Mouse (Mus musculus) thymus, adult 18-20 months (tissue): Measurements from ENCODE around the gene Vasp.

ENCODE experiments used
- DNase-seq, 2 experiments: peaks; one replicate each; pipeline ENCODE4 v3.0.0; 2022; ENCODE audit warnings: mixed read lengths in 2 of 2

Vasp gene

DNA sequence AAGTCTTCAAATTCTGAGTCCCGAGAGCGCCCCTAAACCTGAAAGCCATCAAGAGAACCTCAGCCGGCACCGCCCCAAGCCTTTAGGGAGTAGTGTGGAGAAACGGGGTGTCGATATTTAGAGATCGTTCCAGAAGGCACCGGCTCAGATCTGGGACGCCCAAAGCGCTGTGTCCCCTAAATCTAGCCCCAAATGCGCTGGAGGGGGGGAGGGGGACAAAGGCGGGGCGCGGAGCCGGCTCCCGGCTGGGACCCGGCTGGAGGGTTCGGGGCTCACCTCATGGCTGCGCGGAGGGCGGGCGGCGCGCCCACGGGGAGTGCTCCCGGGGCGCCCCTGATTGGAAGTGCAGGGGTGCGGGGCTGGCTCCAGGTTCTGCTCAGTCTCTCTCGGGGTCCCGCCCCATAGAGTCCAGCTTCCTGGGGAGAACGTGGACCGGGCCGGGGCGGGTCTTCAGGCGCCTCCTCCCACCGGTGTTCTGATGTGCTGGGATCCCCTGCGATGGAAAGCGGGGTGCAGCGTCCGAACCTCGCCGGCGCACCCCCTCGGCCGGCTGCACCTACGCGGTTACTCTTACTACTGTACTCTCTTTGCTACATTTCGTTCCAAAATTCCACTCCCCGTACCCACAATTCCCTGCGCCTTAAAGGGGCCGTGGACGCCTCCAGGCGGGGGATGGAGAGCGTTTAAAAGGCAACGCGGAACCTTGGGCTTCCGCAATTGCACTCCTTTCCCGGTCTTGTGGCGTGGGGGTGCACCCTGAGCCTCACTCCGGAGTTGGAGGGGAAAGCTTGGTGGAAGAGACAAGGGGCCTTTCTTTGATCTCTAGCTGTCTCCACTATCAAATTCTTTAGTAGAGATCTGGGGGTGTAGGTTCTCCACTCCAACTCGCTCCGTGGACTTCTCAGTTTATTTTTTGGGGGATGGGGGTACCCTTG is at the start of gene Vasp:
Gene Vasp, minus strand, starts transcription at position 580 of the 935 bp plus-strand sequence.
- peak; percentile 72 to 84 for DNase-seq

DNA sequence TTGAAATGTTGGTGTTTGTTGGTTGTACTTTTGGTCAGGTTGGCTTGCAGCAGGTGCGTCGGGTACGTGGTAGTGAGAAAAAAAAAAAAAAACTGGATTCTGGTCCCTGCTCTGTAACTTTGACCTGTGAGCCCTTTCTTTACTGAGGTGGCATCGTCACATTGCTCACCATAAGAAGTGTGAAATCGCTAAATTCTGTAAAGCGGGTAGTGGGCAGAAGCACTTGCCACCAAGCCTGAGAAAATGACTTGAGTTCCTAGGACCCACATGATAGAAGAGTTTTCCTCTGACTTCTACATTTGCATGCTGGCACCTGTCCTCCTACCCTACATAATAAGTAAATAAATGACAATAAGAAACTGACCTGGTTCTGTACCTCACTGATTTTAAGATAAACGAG is 49.0 kb upstream of the Vasp start:
- no peak for DNase-seq

DNA sequence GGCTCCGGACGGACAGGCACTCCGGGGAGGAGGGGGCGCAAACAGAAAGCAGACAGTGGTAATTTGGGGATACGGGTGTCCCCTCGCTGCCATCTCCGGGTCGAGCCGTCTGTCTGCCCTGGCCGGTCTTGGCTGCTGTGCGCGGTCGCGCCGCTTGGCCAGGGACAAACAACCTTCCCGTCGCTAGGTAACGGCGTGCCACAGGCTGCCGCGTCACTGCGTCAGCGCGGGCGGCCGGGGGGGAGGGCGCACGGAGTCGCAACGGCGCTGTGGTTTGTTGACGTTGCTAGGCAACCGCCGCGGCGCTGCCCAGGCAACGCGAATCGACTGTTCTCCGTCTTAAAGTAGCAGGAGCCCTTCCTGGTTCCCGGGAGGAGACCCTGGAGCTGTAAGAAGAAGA is 48.3 kb upstream of the Vasp start:
- peak; percentile 83 to 85 for DNase-seq

DNA sequence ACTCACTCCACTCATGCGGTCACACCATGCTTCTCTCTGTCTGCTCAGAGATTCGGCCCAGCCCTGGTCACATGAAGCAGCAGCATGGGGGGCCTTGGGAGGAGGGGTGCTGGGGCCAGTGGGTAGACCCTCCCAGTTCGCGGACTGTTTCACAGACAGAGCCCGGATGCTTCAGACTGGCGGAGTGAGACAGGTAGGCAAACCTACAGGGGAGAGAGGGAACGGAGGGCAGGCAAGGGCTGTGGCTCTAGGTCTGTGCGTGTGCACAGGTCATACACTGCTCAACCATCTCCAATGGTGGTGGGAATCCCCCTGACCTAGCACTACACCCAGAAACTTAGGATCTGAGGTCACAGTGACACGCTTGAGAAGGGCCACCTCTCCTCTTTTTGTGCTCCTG is 47.8 kb upstream of the Vasp start:
- no peak for DNase-seq

DNA sequence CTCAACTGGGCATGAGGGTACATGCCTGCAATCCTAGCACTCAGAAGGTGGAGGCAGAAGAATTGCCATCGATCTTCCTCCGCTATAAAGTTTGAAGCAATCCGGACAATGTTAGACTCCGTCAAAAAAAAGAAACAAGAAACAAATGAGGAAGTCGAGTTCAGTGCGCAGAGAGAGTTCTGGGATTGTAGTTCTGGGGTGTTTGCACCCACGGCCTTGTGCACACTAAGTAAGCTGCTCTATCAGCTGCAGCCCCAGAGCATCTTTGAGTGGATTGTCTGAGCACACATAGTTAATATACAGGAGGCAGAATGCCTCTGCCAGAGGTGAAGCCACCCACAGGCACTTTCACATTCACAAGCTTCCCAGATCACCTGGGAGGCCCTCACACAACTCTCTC is 47.1 kb upstream of the Vasp start:
- DNase-seq, result no peak

DNA sequence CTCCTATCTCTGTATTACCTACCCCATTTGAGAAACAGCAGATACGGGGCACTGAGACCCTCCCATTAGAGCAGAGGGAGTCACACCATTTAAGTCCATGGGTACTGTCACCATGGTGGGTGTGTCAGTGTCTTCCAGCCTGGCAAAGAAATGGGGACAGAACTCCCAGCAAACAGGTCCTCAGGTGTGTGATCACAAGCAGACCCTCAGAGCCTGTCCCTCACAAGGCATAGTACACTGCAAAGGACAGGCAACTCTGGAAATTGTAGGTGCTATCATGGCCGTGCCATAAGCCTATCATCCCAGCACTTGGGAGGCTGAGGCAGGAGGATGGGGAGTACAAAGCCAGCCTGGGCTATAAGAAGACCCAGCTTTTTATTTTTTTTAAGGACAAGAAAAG is 46.6 kb upstream of the Vasp start:
- no peak for DNase-seq

DNA sequence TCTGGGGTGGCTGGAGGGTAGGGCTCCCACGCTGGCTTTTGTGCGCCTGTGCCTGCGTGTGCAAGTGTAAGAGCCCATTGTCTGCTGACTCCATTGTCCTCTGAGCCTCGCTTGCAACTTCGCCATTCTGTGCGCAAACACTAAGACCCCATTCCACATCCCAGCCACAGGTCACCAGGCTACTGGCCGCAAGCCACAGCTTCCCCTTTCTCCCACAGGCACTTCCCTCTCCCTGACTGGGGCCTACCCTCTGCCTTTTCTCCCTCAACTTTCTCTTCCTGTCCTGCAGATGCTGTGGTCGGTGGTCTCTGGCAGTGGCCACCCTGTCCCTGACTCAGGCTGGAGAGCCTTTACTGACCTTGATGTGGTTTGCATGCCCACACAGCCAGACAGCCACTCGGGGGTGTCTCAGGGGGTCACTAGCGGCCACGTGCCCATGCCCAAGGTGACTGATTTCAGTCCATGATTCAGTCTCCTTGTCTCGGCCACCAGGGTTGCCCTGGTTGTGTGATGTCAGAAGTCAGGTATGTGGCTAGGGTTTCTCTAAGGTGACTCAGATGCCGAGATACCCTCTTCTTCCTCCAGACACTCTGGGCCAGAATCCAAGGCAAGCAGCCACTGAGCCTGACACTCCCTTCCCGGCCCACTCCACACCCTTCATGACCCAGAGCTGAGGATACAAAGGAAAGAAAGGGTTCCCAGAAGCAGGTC is 45.0 kb upstream of the Vasp start:
- no peak for DNase-seq

DNA sequence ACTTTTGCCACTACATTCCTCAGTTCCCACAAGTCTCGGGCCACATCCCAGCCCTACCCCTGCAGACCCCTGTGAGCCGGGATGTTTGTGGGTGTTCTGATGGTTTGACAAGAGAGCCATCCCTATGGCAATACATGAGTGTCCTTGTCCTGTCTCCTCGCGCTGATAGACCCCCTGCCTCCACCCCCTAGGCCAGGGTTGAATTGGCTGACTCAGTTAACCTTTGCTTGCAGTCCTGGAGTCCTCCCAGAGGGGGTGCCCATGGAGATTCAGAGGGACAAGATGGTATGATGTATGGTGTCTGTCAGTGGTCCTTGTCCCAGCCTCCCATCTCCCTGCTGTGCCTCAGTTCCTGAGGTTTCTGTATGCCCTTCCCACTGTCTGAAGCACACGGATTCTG is 42.4 kb upstream of the Vasp start:
- no peak for DNase-seq

DNA sequence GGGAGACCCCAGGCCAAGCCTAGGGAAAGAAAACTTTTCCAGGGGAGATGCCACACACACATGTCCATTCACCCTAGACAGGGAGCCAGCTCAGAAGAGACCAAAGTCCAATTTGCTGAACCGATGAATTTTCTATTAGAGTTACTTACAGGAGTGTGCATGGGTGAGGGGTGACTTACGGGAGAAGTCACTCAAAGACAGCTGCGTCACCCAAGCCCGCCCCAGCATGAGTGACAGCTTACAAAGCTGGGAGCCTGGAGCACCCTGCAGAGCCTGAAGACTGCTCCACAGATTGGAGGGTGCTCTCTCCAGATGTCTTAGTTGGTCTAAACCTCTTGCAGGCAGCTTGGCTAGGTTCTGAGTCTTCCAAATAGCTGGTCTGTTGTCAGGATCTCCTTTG is 40.4 kb upstream of the Vasp start:
- DNase-seq, result no peak

DNA sequence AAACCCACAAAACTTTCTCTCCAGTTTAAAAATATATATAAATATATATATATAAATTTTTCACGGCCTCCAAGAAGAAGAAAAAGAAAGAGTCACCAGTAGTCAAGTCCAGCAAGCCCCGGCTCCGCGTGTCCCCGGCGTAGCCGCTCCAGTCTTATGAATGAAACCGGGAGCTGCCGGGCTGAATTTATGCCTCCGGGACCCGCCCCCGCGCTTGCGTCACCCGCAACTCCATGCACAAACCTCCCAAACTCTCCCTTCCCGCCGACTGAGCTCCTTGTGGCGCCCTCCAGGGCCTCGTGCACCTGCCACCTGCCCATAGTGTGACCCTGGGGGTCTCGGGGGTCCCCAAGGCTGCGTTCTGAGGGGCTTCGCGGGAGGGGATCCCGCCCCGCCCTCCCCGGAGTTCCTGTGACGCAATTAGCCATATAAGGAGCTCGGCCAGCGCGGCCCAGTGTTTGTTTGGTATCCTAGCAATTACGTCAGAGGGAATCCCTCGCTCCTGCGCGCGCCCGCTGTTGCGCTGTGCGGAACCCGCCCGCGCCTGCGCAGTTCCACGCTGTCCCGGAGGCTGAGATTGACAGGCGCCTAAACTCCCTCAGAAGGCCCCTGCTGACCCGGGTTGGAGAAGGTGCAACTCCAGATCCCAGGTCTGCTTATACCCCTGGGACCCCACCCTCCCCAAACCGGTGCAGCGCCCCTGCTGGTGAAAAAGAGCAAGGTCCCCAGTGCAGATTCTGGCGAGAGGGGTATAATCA is 38.4 kb upstream of the Vasp start, which contains the start of gene Fosb:
Gene Fosb, minus strand, starts transcription at position 168 of the 758 bp plus-strand sequence.
- DNase-seq, result peak; percentile 84 to 90

DNA sequence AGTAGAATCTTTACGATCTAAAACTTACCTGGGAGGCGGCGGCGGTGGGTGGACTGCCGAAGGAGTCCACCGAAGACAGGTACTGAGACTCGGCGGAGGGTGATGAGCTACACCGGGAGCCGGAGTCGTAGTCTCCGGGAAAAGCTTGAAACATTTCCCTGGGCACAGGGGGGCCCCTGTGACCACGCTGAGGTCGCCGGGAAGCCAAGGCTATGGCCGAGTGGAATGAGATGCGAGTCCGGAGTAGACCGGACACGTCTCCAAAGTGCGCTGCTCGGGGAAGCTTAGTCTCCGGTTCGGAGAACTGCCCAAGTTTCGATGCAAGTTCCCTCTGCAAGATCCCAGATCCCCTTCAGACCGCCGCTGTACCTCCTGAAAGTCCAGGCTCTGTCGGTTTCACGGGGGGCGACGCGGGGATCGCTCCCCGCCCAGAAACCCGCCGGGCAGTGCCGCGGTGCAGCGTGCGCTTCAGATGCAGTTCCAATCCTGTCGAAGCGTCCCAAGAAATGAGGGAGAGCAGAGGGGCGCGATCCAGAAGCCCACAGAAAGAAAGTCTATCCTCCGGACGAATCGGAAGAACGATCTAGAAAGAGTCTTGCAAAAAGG is 37.8 kb upstream of the Vasp start:
- DNase-seq, result no peak

DNA sequence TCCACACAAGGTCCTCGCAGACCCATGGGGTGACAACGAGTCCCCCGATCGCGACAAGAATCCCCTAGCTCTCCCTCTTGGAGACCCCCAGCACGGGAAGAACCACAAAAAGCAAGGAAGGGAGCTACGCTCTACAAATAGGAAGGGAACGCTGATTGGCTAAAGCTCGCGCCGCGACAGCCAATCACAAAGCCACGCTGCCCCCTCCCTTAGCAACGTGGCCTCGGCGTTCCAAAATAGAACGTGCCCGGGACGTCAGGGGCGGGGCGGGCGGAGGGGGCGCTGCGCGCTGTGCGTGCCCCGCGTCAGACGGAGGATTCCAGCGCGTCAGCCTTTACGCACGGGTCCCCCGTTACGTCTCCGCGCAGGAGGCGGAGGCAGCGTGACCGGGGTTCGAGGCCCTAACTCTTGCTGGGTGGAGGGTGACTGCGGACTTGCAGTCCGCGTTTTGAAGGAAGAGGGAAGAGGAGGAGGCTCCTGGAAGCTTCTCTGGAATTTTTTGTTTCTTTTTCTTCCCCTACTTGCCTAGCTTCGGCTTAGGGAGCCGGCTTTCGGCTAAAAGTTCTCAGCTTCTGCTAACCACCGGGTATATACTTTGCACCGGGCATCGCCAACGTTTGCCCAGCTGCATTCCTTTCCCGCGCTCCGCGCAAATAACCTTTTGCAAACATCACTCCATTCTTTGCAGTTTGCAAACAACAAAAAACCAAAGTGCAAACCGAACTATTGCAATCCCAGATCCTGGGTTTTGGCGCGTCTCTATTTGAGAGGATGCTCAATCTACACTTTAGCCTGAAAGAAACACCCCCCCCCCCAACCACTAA is 37.0 kb upstream of the Vasp start:
- DNase-seq, result peak; percentile 91 to 92

DNA sequence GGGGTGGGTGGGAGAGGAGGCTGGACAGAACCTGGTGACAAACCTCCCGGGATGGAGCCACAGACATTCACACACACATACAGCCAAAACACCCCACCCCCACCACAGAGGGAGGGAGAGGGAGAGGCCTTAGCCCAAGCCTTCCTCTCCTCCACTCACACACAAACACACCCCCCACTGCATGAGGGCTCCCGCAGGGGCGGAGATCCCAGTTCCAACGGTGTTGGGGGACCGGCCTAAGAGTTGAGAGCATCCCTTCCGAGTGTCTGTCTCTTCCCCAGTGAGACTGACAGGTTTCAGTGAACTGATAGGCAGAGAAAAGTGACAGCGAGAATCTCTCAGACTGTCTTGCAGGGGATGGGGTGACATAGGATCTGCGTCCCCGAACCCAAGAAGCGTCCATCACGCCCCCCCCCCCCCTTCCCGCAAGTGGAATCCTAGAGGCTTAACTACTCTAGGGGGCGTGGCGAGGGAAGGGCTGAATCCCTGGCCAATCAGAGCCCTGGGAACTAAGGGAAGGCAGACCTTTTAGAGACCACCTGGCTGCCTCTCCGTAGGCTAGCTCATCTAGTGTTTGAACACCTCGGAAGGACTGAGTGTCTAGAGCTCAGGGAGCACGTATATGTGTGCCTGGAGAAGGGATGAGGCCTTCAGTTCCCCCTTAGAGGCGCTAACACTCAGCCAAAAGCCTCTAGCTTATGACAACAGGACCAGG is 36.3 kb upstream of the Vasp start:
- peak in 1 of 2 experiments; percentile 47 for DNase-seq

DNA sequence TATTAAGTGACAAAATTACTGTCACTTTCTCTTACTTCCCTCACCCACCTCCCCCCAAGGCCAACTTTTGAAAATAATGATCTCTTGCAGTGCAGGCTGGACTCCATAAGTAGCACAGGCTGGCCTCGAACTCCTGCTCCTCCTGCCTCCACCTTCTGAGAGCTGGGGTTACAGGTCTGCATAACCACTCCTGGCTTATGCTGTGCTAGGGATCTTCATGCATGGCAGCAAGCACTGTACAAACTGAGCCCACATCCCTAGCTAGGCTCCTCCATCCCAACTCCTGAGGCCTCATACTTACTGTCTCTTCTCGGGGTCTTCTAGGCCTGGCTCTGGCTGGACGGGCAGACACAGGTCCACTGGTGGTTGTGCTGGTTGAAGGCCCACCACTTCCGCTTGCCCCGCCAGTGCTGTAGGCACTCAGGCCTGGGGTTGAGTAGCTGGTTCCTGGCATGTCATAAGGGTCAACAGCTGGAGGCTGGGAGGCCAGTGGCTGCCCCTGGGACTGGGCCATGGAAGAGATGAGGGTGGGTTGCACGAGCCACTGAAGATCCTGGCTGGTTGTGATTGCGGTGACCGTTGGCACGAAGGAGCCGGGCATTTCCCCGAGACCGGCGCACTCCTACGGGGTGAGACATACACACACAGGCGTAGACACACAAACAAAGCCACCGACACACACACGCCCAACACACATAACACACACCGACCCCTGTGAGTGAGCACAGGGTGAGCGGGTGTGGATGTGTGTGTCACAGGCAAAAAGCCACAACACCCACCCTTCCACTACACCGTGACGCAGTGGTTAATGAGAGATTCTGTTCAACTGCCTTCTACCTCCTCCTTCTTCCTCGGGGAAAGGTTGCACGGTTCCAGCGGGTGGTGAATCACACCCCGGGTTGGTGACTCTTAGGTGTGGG is 35.5 kb upstream of the Vasp start:
- no peak for DNase-seq

DNA sequence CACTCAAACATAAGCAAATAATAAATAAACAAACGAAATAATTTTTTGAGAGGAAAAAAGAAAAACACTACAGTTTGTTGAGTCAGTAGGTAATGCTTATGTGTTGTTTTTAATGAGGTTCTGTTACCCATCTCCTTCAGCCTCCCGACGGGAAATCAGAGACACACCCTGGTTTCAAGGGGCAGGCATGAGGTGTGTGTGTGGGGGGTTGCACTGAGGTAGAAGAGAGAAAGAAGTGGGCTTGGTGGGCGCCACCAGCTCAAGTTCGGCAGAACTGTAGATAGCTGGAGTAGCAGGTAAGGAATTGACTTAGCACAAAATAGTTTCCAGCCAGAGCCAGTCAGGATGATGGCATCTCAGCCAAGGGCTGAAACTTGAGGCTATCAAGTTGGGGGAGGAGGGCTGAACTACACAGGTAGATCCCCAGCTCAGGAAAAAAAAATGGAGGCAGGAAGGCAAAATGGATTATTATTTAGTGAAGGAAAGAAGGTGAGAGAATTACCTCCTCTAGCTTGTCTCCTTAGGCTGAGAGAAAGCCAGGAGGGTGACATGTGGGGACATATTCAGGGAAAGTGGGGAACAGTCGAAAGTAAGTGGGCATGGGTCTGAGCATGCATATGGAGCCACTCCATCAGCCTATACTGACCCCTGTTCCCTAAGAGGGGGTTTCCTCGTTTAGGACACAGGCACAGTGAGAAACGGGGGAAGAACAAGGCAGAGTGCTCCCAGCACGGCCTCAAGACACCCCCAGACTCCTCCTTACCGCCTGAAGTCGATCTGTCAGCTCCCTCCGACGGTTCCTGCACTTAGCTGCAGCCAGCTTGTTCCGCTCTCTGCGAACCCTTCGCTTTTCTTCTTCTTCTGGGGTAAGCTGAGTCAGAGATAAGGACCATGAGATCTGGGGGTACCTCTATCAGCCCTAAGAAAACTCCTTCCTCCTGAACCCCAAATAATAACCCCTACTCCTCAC is 34.5 kb upstream of the Vasp start:
- no peak for DNase-seq

DNA sequence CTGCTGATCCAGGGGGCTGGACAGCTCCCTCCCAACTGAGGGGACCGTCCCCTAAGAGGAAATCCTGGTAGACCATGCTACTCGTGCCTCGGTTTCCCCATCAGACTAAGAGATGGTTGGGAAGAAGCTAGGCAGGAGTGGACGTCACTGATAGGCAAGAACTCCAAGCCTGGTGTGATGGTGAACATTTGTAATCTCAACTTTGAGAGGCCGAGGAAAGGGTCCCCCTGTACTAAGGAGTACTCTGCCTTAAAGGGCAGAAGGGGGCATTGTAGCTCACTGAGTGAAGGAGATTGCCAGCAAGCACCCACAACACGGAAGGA is 33.8 kb upstream of the Vasp start:
- no peak for DNase-seq

DNA sequence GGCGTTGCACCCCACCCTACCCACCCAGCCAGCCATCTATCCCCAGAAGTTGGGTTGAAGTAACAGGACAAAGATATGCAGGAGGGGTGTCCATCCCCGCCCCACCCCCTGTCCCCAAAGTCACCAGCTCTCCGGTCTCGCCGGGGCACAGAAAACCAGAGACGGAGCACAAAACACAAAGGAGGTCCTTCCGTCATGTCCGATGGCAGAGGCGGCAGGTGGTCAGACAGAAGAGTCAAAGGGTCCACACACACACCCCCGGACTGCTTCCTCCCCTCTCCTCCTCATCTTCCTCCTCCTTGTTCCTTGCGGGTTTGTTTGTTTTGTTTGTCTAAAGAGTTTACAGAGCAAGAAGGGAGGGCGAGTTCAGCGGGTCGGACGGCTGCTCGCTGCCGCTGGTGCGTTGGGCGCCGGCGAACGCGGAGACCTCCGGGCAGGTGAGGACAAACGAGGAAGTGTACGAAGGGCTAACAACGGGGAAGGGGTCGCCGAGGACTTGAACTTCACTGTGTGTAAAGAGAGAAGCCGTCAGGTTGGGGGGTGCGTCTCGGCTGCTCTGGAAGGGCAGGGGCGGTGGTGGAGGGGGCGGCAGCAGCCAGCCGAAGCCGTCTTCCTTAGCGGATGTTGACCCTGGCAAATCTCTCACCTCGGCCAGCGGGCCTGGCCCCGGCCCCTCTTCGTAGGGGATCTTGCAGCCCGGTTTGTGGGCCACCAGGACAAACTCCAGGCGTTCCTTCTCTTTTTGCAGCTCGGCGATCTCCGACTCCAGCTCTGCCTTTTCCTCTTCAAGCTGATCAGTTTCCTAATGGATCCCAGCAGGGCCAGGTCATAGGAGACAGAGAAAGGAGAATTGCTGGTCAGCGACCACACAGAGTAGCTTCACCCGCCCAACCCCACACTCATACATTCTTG is 33.1 kb upstream of the Vasp start:
- DNase-seq, result no peak

DNA sequence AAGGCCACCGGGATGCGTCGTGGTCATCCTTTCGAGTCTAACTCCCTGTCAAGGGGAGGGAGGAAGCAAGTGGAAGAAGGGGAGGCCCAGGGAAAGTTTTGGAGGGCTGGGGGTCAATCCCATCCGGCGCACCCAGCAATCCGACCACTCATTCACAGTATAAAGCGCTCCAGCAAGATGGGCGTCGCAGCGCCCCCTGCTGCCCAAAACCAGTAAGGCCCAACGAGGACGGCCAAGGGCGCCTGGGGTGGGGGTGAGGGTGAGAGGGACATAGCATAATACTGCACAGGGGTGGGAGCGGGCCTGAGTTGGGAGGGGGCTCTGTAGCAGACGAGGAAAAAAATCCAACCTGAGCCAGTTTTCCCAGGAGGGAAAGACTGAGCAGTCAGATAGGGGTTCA is 32.2 kb upstream of the Vasp start:
- DNase-seq, result peak in 1 of 2 experiments; percentile 64
